Mouse (Mus musculus) cerebellum, adult (tissue): Measurements from ENCODE around the gene Atf3.
"Not testable (repeated sequence)": the region's sequence is repeated elsewhere in the genome, so short reads cannot be mapped to it uniquely, and the experiment has no call there.

Source experiments
- ATAC-seq: cut with Nextera tagmentation; 2 replicates; pipeline ENCODE4 v1.9.2; 2017; ENCODE audit warnings: mild to moderate bottlenecking, moderate library complexity, mixed read lengths; ENCODE audit not compliant: insufficient number of reproducible peaks, low FRiP score, low TSS enrichment

The Atf3 gene

GRCm38 (mm10) chr1:191164717-191165116 is 53.1 kb downstream of the Atf3 start, which contains the start of gene Fam71a:
Gene Fam71a, minus strand, starts transcription at chr1:191164817.
- no peak for ATAC-seq

- no peak for ATAC-seq
Observed at GRCm38 (mm10) chr1:191154314-191154713, 63.5 kb downstream of the Atf3 start.

- peak; percentile 61; the same call in 1 of the 2 replicates for ATAC-seq
Observed at GRCm38 (mm10) chr1:191153052-191153451, 64.8 kb downstream of the Atf3 start.

- no peak for ATAC-seq
Observed at GRCm38 (mm10) chr1:191150924-191151605, 66.8 kb downstream of the Atf3 start.

GRCm38 (mm10) chr1:191149489-191149888 is 68.3 kb downstream of the Atf3 start:
- not testable (repeated sequence) for ATAC-seq

GRCm38 (mm10) chr1:191140983-191141382 is 76.9 kb downstream of the Atf3 start:
- ATAC-seq = no peak

- no peak for ATAC-seq
Observed at GRCm38 (mm10) chr1:191138874-191139495, 78.9 kb downstream of the Atf3 start.

- no peak for ATAC-seq
Observed at GRCm38 (mm10) chr1:191138436-191138835, 79.4 kb downstream of the Atf3 start.

- no peak for ATAC-seq
Observed at GRCm38 (mm10) chr1:191135406-191135805, 82.4 kb downstream of the Atf3 start.

- ATAC-seq = no peak
Observed at GRCm38 (mm10) chr1:191132934-191133333, 84.9 kb downstream of the Atf3 start.

GRCm38 (mm10) chr1:191132240-191132639 is 85.6 kb downstream of the Atf3 start:
- no peak for ATAC-seq

- no peak for ATAC-seq
Observed at GRCm38 (mm10) chr1:191131692-191132091, 86.1 kb downstream of the Atf3 start.

GRCm38 (mm10) chr1:191125811-191126638 is 91.8 kb downstream of the Atf3 start:
- ATAC-seq = peak; percentile 72

- no peak for ATAC-seq
Observed at GRCm38 (mm10) chr1:191124288-191124687, 93.6 kb downstream of the Atf3 start.

- no peak for ATAC-seq
Observed at GRCm38 (mm10) chr1:191123696-191124095, 94.1 kb downstream of the Atf3 start.

- no peak for ATAC-seq
Observed at GRCm38 (mm10) chr1:191122744-191123143, 95.1 kb downstream of the Atf3 start.
